Mouse (Mus musculus): ENCODE measurements around the gene Nedd4.
"Not testable (repeated sequence)": the region's sequence is repeated elsewhere in the genome, so short reads cannot be mapped to it uniquely, and the experiment has no call there.

Gene Nedd4

DNA sequence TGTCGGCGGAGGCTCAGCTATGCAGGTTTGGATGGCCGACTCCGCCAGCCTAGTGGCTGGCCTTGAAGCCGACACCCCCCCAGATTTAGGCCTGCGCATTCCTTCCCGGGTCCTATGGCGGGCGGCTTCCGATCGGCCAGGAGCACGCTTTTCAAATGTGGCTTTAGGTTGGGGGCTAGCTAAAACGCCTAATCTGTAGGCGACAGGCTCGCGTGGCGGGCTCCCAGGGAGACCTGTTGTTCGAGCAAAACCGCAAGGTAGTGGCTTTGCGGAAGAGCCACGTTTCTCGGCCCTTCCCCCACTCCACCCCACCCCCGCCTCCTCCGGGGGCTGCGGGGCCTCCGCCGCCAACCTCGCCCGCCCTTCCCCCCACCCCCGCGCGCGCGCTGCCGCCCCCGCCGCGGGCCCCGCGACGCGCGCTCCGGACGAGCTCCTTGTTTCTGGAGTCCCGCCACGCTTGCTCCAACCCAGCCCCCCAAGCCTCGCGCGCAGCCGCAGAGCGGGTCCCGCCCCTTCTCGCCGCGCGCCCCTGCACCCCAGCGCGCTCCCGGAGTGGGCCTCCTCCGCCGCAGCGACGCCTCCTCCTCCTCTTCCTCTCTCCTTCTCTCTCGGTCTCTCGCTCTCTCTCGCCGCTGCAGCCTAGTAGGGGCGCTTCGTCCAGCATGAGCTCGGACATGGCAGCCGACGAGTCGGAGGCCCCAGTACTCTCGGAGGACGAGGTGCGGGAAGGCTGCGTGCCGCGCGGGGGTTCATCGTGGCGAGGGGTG lies at the start of gene Nedd4:
Gene Nedd4 (plus strand): TSS at position 452 of the 767 bp plus-strand sequence.
- peak; percentile 76 to 78 for DNase-seq

DNA sequence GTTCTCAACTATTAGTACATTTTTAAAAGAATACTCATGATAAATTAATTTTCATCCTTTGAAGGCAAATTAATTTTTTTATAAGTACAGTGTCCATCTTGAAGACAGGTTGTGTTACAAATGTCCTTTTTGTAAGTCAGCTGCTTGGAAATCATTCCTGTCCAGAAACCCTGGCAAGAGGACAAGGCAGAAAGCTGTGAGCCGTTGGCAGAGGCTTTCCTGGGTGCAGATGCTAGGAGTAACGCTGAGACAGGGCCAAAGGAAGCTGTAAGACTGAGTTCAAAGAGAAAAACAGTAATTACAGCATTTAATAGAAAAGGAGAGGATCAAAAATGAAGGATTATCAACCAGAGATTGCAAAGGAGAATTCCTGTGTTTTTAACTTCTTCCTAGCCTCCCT lies 48.3 kb upstream of the Nedd4 start:
- DNase-seq = no peak

- no peak for DNase-seq
Measured at GRCm38 (mm10) chr9:72614786-72615480, 47.2 kb upstream of the Nedd4 start.

- no peak for DNase-seq
Measured at GRCm38 (mm10) chr9:72618037-72618436, 44.1 kb upstream of the Nedd4 start.

- no peak for DNase-seq
Measured at GRCm38 (mm10) chr9:72623605-72624004, 38.5 kb upstream of the Nedd4 start.

- no peak for DNase-seq
Measured at GRCm38 (mm10) chr9:72627598-72627997, 34.5 kb upstream of the Nedd4 start.

- DNase-seq = no peak
Measured at GRCm38 (mm10) chr9:72628591-72628990, 33.6 kb upstream of the Nedd4 start.

GRCm38 (mm10) chr9:72632198-72632597 lies 29.9 kb upstream of the Nedd4 start:
- no peak for DNase-seq

DNA sequence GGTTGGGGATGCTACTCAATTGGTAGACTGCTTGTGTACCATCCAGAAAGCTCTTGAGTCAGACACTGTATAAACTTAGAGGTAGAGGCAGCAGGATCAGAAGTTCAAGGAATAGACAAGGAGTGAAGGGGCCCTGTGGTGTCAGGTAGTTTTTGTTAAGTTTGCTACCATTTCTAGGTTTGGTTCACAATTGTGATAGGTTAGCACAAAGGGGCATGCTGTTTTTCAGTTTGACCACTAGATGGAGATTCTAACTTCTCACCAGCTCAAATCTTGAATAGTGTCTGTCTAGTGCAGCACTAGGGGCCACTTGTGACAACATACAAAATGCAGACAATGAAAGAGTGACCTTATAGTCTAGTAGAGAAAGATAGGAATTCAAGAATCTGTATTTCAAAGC lies 27.0 kb upstream of the Nedd4 start:
- DNase-seq = peak in 1 of 2 experiments; percentile 34

- DNase-seq = no peak
Measured at GRCm38 (mm10) chr9:72636547-72636946, 25.6 kb upstream of the Nedd4 start.

- no peak for DNase-seq
Measured at GRCm38 (mm10) chr9:72637243-72637642, 24.9 kb upstream of the Nedd4 start.

- no peak for DNase-seq
Measured at GRCm38 (mm10) chr9:72638951-72639842, 22.9 kb upstream of the Nedd4 start.

- peak; percentile 38 to 46 for DNase-seq
Measured at GRCm38 (mm10) chr9:72639843-72640621, 22.1 kb upstream of the Nedd4 start.

GRCm38 (mm10) chr9:72640642-72641041 lies 21.5 kb upstream of the Nedd4 start:
- no peak for DNase-seq

DNA sequence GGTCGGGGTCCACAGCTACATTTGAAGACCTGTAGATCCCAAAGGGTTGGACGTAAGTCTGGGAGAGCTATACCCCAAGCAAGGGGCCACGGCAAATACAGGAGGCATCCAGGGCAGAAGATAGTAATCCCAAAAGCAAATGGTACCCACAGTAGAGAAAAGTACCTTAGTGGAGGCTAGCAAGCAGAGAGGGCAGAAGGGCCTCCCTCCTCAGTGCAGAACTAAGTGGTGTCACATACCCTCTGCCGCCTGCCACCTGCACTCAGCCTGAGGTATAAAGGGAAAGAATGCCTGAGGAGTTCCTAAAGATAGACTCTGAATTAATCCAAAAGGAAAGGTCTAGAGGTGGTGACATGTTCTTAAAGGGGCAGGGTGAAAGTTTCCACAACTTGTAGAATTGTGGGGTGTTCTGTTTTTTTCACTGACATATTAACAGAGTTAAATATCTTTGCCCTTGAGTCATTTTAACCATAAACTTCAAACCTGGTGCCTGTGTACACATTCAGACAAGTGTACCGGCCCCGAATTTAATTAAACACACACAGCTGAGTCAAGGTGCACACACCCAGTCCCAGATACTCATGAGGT lies 21.0 kb upstream of the Nedd4 start:
- no peak for DNase-seq

- not testable (repeated sequence) for DNase-seq
Measured at GRCm38 (mm10) chr9:72642756-72643447, 19.2 kb upstream of the Nedd4 start.

DNA sequence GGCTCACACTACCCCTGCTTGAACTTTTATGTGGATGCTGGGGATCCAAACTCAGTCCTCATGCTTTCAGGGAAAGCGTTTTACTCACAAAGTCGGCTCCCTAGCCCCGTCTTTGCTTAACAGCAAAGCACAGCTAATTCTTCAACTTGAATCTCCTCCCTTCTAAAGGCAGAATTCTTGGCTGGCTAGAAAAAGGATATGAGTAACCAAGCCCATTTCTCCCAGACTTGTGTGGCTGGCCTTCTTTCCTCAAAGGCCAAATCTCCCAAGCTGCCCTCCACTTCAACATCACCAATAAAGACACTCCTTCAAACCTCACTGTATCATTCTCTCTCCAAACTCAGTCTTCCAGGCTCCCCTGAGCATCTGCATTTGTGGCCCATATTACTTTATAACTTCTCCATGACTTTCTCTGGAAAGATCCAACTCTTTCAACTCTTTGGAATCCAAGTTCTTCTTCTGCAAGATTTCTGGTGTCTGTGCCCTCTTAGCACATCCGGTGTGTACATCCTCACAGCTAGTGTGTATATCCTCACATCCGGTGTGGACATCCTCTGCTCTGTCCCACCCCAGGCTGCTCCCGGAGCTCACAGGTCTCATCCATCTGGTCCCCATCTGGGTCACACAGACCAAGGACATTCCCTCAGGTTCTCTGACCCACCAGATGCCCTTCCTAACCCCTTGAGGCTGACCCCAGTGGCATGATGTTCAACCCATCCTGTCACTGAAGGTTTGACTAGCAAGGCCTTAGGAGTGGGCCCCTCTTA lies 18.3 kb upstream of the Nedd4 start:
- no peak for DNase-seq

DNA sequence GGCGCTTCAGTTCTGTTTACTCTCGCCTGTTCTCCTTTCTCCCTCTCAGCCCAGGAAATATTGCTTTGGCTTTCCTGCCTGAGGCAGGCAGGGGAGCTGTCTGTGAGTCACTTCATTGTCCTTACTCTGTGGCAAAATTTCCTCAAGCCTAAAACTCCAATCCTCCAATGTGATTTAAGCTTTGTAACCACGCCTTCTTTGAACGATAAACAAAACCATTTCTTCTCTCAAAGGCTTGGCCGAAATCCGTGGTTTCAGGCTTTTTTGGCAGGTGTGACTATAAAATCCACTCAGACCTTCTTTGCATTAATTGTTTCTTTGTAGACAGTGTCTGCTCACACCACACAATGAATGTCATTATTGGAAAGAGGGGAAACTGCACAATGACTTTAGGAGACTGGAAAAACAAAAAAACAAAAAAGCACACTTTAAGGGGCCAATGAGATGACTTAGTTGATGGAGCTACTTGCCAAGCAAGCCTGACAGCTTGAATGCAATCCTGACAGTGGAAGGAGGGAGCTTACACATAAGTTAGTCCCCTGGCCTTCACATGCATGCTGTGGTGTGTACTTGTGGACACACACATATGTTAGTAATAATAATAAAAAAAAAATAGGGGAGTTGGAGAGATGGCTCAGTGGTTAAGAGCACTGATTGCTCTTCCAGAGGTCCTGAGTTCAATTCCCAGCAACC lies 17.6 kb upstream of the Nedd4 start:
- DNase-seq = no peak

DNA sequence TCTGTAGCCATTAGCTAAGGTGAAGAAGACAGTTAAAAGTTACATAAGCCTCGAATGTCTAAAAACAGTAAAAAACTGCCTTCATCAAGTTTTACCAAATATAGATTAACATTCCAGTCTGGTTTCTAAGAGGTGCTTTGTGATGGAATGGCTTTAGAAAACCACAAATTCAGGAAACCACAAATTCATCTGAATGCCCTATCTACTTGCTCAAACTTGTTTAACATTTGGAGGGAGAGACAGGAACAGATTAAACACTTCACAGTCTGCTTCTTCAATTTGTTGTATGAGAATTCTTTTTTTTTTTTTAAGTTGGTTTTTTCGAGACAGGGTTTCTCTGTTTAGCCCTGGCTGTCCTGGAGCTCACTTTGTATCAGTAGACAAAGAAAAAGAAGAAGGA lies 12.4 kb upstream of the Nedd4 start:
- no peak for DNase-seq

GRCm38 (mm10) chr9:72652961-72653360 lies 9.2 kb upstream of the Nedd4 start:
- DNase-seq = no peak

Measured in B cell, adult 2 months (primary cell).